Mouse (Mus musculus) left cerebral cortex, adult 9 months (tissue): ENCODE measurements around the gene Defb23.
"Not testable (repeated sequence)": the region's sequence is repeated elsewhere in the genome, so short reads cannot be mapped to it uniquely, and the experiment has no call there.

Source experiments
- DNase-seq, 2 experiments: peaks; one replicate each; pipeline ENCODE4 v3.0.0; 2022; ENCODE audit warnings: low spot score in 2 of 2

Gene Defb23

DNA sequence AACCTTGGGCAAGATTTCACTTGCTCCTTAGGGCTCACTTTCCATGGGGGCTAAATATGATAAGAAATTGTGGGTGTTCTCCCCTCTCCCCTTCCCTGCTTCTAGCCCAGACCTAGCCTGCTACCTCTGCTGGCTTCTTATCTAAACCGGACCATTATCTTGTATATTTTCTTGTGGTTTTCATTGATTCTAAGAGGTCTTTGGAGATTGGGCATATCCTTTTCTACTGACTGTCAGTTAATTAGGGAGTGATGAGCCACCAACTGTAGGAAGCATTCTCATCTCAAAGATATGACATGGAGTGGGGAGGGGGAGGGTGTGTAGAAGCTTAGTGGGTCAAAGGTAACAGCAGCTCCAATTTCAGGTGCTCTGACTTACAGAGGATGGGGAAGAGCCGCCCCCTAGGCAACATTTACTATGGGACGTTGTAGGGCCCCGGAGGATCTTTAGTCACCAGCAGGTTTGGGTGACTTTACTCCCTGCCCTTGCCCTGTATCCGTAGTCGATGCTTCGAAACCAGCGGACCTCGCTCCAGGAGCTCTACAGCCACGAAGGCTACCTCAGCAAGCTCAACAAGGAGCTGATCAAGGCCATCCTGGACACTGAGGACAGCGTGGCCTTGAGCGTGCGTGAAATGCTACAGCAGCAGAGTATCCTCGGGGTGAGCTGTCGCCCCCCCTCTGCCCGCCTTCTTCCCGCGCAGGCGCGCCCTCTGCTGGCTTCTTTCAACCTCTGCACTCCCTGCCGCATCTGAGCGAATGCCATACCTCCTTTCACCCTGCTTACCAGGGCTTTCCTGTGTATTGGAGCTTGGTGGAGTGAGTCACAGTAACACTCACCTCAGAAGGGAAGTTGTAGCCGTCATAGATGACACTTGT, 27.2 kb downstream of the Defb23 start:
- DNase-seq = peak; percentile 56 to 85

DNA sequence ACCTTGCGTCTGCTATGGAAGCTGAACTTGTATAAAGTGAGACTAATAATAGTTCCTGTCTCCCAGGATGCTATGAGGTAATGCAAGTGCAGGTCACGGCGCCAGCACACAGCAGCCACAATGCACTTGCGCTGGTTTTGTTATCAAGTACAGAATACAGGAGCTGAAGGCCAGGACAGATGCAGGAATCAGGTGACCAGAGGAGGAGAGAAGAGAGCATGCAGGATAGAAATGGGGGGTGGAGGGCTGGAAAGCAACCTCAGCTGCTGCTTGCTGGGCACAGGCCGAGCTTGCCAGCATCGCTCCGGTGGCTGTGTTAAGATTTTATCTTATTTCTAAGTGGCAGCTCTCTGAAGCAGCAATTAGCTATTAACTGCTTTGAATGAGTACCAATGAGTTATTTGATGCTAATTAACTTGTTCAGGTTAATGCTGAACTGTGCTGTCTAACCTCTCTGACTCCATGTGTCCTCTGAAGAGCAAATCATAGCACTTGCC, 28.0 kb downstream of the Defb23 start:
- DNase-seq = no peak

DNA sequence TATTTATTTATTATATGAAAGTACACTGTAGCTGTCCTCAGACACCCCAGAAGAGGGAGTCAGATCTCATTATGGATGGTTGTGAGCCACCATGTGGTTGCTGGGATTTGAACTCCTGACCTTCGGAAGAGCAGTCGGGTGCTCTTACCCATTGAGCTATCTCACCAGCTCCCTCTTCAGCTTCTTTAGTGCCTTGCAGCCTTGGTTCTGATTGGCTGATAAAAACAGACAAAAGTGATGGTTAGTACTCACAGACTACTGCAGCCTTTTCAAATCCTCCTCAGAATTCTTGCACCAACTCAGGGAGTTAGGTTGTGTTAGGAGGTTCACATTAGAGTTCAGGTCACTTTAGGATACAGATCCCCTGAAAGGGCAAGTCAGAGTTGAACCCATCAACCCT, 35.9 kb downstream of the Defb23 start:
- not testable (repeated sequence) for DNase-seq

DNA sequence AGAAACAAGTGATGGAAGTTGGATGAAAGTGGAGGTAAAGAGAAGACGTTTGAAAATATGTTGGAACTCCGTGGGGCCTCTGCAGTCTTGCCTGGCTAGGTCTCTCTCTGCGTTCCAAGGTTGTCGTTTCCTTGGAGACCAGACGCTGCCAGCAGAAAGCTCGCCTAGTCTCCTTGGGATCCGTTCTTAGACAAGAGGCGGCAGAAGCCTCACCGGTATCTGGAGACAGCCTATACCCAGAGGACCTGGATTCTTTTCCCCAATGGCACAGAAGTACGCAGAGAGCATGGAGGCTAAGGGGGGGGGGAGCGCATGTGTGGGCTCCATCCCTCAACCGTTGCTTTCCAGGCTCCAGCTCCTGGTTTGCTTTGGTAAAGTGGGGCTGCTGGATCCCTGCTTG, 36.9 kb downstream of the Defb23 start:
- DNase-seq = peak in 1 of 2 experiments; percentile 57

DNA sequence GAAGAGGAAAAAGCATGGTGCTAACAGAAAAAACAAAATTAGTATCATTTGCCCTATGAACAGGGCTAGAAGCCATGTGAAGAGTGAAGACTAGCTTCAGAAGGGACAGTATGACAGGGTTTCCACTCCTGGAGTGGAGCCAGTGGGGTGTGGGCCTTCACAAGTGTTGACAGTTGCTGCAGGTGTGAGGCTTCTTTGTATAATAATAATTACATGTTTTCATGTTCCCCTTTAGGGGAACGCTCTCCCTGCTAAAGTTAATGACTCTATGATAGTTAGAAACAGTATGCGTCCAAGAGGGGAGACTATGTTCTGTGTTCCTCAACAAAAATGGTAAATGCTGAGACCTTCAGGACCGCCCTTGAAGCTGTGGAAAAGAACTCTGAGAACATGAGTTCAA, 48.6 kb downstream of the Defb23 start:
- no peak for DNase-seq

DNA sequence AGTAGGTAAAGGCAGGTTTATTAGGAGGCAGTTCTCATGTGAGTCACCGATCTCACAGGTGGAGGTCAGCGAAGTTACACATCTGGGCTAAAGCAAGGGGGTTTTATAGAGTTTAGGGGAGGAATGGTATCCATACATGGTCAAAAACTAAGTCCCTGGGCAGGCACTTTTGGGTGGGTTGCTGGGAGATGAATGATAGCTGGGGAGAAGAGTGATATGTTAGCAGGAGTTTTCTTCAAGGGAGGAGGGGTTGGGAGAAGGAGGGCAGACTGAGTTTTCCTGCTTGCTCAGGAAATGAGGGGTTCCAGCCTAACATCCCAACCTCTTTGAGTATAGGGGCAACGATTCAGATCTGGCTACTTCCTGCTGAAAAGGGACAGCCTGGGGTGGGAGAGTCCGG, 49.1 kb downstream of the Defb23 start, which contains the start of gene 6820408C15Rik:
6820408C15Rik (plus strand) TSS at position 301 of the 400 bp plus-strand sequence.
- DNase-seq = no peak

DNA sequence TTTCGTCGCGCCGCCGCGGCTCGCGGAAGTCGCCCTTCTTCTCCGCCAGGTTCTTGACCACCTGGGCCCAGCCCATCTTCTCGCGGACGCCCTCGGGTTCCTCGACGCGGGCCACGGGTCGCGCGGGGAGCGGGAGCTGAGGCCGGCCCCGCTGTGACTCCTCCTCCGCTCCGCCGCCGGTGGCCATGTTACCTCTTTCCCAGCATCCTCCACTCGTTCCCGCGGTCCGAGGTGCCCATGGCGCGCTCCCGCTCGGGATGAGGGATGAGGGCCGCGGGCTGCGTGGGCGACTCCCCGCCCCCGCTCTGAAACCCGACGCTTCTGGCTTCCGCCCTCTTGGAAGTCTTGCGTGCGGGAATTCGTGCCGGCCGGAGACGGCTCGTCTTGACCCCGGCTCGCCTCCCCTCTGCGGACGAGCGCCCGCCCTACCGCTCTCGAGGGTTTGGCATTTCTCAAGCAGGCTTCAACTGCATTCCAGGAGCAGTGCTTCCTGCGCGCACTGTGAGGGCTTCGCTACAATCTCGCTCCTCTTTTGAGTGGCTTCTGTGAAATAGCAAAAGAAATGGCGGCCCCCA, 49.7 kb downstream of the Defb23 start, which contains the start of gene Zcchc3:
Zcchc3 (minus strand) TSS at position 437 of the 575 bp plus-strand sequence.
- DNase-seq = peak; percentile 63 to 85

DNA sequence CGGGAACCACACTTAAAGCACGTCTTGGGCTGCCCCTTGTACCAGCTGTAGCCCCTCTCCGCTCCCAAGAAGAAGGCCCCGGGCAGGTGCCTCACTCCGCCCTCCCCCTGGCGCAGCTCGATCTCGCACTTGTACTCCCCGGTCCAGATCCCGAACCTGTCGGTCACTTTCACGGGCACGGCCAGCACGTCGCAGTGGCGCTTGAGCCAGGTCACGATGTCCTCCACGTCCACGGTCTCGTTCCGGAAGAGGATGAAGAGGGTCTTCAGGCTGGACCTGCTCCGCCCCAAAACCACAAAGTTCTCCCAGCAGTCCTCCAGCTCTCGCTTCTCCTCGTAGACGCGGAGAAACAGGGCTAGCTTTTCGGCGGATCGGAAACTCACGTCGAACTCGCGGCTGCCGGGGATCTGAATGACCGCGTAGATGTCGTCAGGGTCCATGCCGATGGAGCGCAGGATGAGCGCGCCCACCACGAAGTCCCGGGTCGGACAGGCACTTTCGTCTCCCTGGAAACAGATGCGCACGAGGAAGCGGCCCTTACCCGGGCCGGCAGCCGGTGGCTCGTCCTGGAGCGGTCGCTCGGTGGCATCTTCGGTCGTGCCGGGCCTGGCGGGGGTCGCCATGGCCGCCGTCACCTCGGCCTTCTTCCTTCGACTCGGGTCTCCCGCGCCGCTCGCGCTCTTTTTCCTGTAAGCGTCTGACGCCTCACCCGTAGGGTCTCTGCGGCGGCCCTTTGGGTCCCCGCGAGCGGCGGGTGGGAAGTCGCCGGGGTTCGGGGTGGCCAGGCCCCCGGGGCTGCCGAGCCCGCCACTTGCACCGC, 50.4 kb downstream of the Defb23 start:
- DNase-seq = no peak

DNA sequence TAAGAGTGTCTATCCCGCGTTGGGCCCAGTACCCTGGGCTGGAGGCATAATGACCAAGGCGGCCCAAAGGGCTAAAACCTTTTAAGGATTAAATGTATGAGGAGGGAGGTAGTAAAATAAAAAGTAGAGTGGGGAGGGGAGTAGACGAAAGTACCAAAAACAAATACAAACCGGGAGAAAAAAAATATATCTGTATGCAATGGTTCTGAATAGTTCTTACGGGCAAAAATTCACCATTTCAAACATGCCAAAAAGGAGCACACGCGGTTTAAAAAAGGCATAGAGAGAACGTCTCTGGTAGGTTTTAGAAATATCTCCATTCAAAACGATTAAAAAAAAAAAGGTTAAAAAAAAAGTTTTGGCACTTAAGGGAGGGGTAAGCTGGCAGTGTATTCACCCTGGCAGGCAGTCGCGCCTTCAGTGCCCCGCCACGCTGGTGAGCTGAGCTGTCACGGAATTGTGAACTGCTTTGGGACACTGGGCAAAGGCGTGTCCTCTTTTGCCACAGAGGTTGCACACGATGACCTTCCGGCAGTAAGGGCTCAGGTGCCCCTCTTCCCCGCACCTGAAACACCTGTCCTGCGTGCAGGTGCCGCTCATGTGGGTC, 51.2 kb downstream of the Defb23 start:
- DNase-seq = no peak

DNA sequence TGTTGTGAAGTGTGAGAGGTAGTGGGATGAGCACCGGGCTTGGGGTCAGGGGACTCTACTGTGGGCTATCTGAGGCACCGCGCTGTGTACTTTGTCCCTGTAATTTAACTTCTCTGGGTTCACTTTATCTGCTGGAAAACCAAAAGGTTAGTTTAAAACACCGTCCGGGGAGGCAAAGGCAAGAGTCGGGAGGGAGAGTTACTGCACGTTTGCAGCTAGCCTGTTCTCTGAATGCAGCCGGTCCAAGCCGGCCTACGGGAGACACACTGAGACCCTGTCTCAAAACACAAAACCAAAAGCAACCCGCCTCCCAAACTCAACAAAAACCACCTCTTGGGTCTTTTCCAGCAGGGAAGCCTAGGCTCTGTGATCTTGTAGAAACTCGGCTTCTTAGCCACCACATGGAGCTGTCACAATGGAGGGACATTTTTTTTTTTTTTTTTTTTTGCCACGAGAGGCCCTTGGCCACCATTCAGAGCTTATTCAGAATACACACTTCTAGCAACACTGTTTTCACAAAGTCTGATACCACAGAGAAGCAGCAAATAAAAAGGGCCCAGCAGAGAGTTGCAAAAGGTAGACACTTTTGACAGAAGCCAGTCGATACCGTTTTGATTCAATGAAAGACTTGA, 51.8 kb downstream of the Defb23 start:
- DNase-seq = no peak

DNA sequence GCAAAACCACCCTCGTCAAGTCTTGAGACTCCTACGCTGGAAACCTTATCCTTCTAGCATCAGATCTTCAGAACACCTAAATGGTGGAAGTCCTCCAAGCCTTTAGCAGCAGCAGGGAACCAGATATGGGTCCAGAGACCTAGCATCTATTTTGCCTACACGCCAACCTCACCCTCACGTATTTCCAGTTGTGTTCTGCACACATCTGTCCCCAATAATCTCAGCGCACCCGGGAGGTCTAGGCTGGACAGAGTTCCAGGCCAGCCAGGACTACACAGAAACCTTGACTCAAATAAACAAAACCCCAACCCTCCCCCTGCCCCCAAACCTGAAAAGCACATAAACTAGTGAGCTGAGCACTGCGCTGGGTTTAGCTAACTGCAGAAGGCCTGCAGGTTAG, 52.9 kb downstream of the Defb23 start:
- no peak for DNase-seq

DNA sequence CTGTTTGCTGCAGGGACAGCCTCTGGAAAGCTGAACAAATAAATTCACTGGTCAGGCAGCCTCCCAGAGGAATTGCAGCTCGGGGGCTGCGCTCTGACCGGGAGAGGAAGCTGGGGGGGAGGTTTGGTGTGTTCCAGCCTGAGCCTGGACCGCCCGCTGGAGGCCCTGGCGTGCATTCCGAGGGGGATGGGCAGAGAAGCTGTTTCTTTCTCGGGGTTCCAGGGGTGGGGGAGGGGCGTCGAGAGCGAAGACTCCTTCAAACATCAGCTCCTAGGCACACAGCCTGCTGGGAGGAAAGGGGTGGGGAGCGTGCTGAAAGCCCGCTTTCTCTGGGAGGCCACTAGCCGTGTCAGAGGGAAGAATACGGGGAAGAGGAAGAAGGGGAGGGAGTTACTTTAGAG, 53.4 kb downstream of the Defb23 start:
- DNase-seq = peak in 1 of 2 experiments; percentile 66

DNA sequence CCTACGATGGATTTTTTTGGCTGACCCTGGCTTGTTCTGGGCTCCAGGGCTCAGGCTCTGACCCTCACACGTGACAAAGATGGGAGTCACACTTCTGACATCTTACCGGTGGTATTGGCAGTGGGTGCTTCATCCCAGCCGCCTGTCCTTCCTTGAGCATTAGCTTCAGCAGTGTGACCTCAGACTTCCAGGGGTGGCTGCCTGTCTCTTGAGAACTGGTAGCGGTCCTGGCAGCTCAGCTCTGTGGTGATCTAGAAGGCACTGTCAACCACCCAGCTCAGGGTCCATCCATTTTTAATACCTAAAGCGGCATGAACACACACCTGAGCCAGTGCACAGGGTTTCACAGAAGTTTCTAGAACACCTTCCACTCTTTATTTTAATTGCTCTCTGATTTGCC, 54.6 kb downstream of the Defb23 start:
- no peak for DNase-seq
